ENCODE assay signal across 8 mouse cellular contexts in the genomic region with DNA sequence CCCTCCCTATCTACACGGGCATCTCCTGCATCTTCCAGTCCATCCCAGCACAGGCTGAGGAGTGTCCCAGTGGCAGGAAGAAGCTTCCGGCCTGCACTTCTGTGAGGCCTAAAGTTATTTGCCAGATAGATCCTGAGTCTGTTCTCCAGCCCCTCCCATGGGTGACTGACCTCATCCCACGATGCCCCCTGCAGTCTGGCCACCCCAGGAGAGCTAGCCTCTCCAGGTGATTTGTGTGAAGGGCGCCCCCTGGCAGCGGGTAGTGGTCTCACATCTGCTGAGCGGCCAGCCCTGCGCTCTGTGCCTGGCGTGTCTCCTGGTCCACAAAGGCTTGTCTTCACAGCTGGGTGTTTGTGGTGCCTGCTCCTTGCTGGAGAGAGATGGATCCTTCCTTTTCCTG.
DNase-seq lines count a peak whose midpoint lies in the region; ATAC-seq and TF ChIP-seq lines count a peak whose summit lies in the region.

No protein-coding gene starts in this region.

- H3K4me3 ChIP-seq in spleen, adult 2 months (ENCODE audit: extremely low read depth, insufficient read depth, insufficient read length): no peak overlapping the region
- H3K4me3 ChIP-seq in embryonic facial prominence, embryonic 15.5 days (replicated peaks): no peak overlapping the region
- H3K4me3 ChIP-seq in hindbrain, embryonic 14.5 days (replicated peaks; ENCODE audit: low read length): no peak overlapping the region
- H3K4me3 ChIP-seq in liver, embryonic 15.5 days (replicated peaks): no peak overlapping the region
- H3K4me3 ChIP-seq in neural tube, embryonic 13.5 days: no peak overlapping the region

- H3K4me1 ChIP-seq in spleen, adult 2 months (ENCODE audit: control insufficient read depth, insufficient read depth, insufficient read length): peaks cover 62% of the 10 kb centered on the region
- peaks cover 99% of the 10 kb centered on the region for H3K4me1 ChIP-seq in embryonic facial prominence, embryonic 15.5 days
- peaks cover 45% of the 10 kb centered on the region for H3K4me1 ChIP-seq in hindbrain, embryonic 14.5 days (replicated peaks; ENCODE audit: control insufficient read depth, insufficient read depth, low read length)
- peaks cover 71% of the 10 kb centered on the region for H3K4me1 ChIP-seq in liver, embryonic 15.5 days (replicated peaks)
- peaks cover 95% of the 10 kb centered on the region for H3K4me1 ChIP-seq in neural tube, embryonic 13.5 days (replicated peaks)

- ATAC-seq in embryonic facial prominence, embryonic 15.5 days (ENCODE audit: insufficient number of reproducible peaks, low FRiP score, low TSS enrichment, low read depth): no peak
- ATAC-seq in hindbrain, embryonic 14.5 days (ENCODE audit: low FRiP score): no peak
- no peak for ATAC-seq in liver, embryonic 15.5 days (ENCODE audit: insufficient read depth)
- ATAC-seq in neural tube, embryonic 13.5 days (ENCODE audit: low read depth): no peak

- no peaks in the 10 kb centered on the region for H3K27me3 ChIP-seq in spleen, adult 2 months (ENCODE audit: control insufficient read depth, insufficient read depth, low read length)
- no peaks in the 10 kb centered on the region for H3K27me3 ChIP-seq in embryonic facial prominence, embryonic 15.5 days
- H3K27me3 ChIP-seq in hindbrain, embryonic 14.5 days (ENCODE audit: control insufficient read depth, insufficient read depth, low read length): no peaks in the 10 kb centered on the region
- H3K27me3 ChIP-seq in liver, embryonic 15.5 days: no peaks in the 10 kb centered on the region
- no peaks in the 10 kb centered on the region for H3K27me3 ChIP-seq in neural tube, embryonic 13.5 days

- H3K36me3 ChIP-seq in spleen, adult 2 months (ENCODE audit: control insufficient read depth, insufficient read depth, low read length): no peaks in the 10 kb centered on the region
- no peaks in the 10 kb centered on the region for H3K36me3 ChIP-seq in embryonic facial prominence, embryonic 15.5 days
- H3K36me3 ChIP-seq in hindbrain, embryonic 14.5 days (replicated peaks; ENCODE audit: control insufficient read depth, insufficient read depth): no peaks in the 10 kb centered on the region
- H3K36me3 ChIP-seq in liver, embryonic 15.5 days (replicated peaks): no peaks in the 10 kb centered on the region
- H3K36me3 ChIP-seq in neural tube, embryonic 13.5 days: no peaks in the 10 kb centered on the region

- no peak for DNase-seq in spleen, adult 2 months (ENCODE audit: low read depth in 1 of 2, low spot score in 2 of 2)
- no peak for DNase-seq in spleen, postnatal 14 days (ENCODE audit: low spot score in 2 of 2)
- no peak for DNase-seq in hindbrain, embryonic 14.5 days (ENCODE audit: low spot score)
- no peak for DNase-seq in c-Kit-positive CD71-positive TER-119-positive erythroid progenitor cells, embryonic 14.5 days (ENCODE audit: low spot score)
- no peak for DNase-seq in urinary bladder, postnatal 36 days (ENCODE audit: low spot score in 2 of 2)

- WGBS in spleen, adult 2 months: 62% methylated on average over 8 of the region's 8 CpGs
- 44% methylated on average over 8 of the region's 8 CpGs for WGBS in embryonic facial prominence, embryonic 15.5 days
- WGBS in hindbrain, embryonic 14.5 days: 43% methylated on average over 8 of the region's 8 CpGs
- WGBS in liver, embryonic 15.5 days (ENCODE audit: insufficient replicate concordance): 45% methylated on average over 8 of the region's 8 CpGs
- 50% methylated on average over 8 of the region's 8 CpGs for WGBS in neural tube, embryonic 13.5 days

- no peak overlapping the region for H3K4me2 ChIP-seq in embryonic facial prominence, embryonic 15.5 days (replicated peaks)
- no peak overlapping the region for H3K4me2 ChIP-seq in hindbrain, embryonic 14.5 days (replicated peaks)
- H3K4me2 ChIP-seq in liver, embryonic 15.5 days: no peak overlapping the region
- H3K4me2 ChIP-seq in neural tube, embryonic 13.5 days: no peak overlapping the region

- H3K9me3 ChIP-seq in embryonic facial prominence, embryonic 15.5 days (replicated peaks): no peaks in the 10 kb centered on the region
- no peaks in the 10 kb centered on the region for H3K9me3 ChIP-seq in hindbrain, embryonic 14.5 days (ENCODE audit: control insufficient read depth, low read length)
- H3K9me3 ChIP-seq in liver, embryonic 15.5 days (replicated peaks): no peaks in the 10 kb centered on the region
- no peaks in the 10 kb centered on the region for H3K9me3 ChIP-seq in neural tube, embryonic 13.5 days

- TF ChIP-seq POLR2A in spleen, adult 2 months (IDR thresholded peaks at IDR 0.05; ENCODE audit: low read depth, low read length): no peak

- peak; percentile 60; the same call in 1 of the 2 replicates for TF ChIP-seq CTCF in spleen, adult 2 months (IDR thresholded peaks at IDR 0.05; ENCODE audit: extremely low read depth, insufficient read depth, insufficient read length, insufficient replicate concordance)

- H3K9ac ChIP-seq in embryonic facial prominence, embryonic 15.5 days: no peak overlapping the region
- H3K9ac ChIP-seq in hindbrain, embryonic 14.5 days: peak overlapping the region; percentile 10; the same call in 1 of the 2 replicates
- H3K9ac ChIP-seq in liver, embryonic 15.5 days: no peak overlapping the region
- peak overlapping the region; percentile 12 for H3K9ac ChIP-seq in neural tube, embryonic 13.5 days

- peak overlapping the region; percentile 40 for H3K27ac ChIP-seq in spleen, adult 2 months (ENCODE audit: insufficient read depth, low read length)
- peak overlapping the region; percentile 77 for H3K27ac ChIP-seq in embryonic facial prominence, embryonic 15.5 days (replicated peaks)
- H3K27ac ChIP-seq in hindbrain, embryonic 14.5 days: peak overlapping the region; percentile 27; the same call in 1 of the 2 replicates
- H3K27ac ChIP-seq in liver, embryonic 15.5 days (replicated peaks): peak overlapping the region; percentile 51; the same call in 1 of the 2 replicates
- H3K27ac ChIP-seq in neural tube, embryonic 13.5 days (replicated peaks): peak overlapping the region; percentile 67

Comparison
In these comparisons a context has a peak if more than half of its experiments do, and no peak if none do; other contexts are left out.
1. H3K27ac ChIP-seq: peak in every context shown above with its lines; median percentile 77 in embryonic facial prominence, embryonic 15.5 days; 67 in neural tube, embryonic 13.5 days; 51 in liver, embryonic 15.5 days; 40 in spleen, adult 2 months; 27 in hindbrain, embryonic 14.5 days.
2. H3K9ac ChIP-seq: peak in hindbrain, embryonic 14.5 days (single experiment) and neural tube, embryonic 13.5 days (single experiment); none in embryonic facial prominence, embryonic 15.5 days (single experiment) and liver, embryonic 15.5 days (single experiment).